Mouse (Mus musculus) spleen, adult 2 months (tissue): ENCODE results near the gene Atp2c2.

Experiments
- CTCF ChIP-seq: fragments of 200-500 bp; IDR thresholded peaks from 2 replicates; pipeline ENCODE4 v1.5.1; 2011; ENCODE audit warnings: mild to moderate bottlenecking, inconsistent platforms; ENCODE audit not compliant: insufficient read depth, insufficient read length, insufficient replicate concordance; ENCODE audit errors: extremely low read depth
- POLR2A ChIP-seq: fragments of 200-500 bp; IDR thresholded peaks from 2 replicates; pipeline ENCODE4 v1.6.1; 2011; ENCODE audit warnings: low read depth, low read length, inconsistent platforms

DNA sequence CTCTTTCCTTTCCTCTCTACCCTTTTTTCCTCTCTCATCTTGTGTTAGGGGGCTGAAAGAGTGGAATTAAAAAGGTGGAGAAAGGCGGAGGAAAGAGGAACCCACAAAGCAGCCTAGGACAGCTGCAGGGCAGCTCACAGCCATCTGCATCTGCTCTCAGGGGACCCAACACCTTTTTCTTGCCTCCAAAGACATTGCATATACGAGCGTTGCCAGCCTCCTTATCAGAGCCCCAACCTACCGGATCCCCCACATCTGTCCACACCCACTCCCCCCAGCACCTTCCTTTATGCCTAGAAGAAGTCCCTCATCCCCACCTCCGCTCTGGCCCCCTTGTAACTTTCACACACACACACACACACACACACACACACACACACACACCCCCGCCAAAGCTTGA lies 83.8 kb downstream of the Atp2c2 start:
- TF ChIP-seq CTCF (no peak), POLR2A (no peak)
